Mouse (Mus musculus) left cerebral cortex, postnatal 14 days (tissue): ENCODE data around the gene Bcl11b. TPM values are rescaled to one million over a fixed set of nuclear protein-coding genes. Genes with fewer than 3 reads are reported as not detected.

Experiments
- DNase-seq, 2 experiments: peaks; one replicate each; pipeline ENCODE4 v3.0.0; 2021 to 2022; ENCODE audit warnings: low spot score in 2 of 2, mixed read lengths in 1 of 2
- intact Hi-C: fragments of 180-260 bp; cut with DNase I; formaldehyde crosslinking; loops from one replicate; pipeline ENCODE4 v1.15.1; 2025
- long read RNA-seq, 2 experiments: library from polyadenylated mRNA; stranded (forward); transcript quantifications; one replicate each; pipeline ENCODE4 v2.0.0; 2021
- total RNA-seq, 2 experiments: library from RNA; stranded (reverse); gene quantifications; 2 replicates each; pipeline ENCODE4 v1.2.3; 2021

Gene Bcl11b
- total RNA-seq, result 10 to 100 TPM; 42.5 to 72.8 TPM
- long read RNA-seq, experiment 1, partial matches to known transcripts, result 3 of 23 reads
- long read RNA-seq, experiment 1, other reads (novel, unspliced or antisense), result 18 of 23 reads
- long read RNA-seq, experiment 2, full-length matches to known transcripts, result 2 of 15 reads
- long read RNA-seq, experiment 2, partial matches to known transcripts, result 0 of 15 reads
- long read RNA-seq, experiment 2, other reads (novel, unspliced or antisense), result 13 of 15 reads

- intact Hi-C loops, result loop anchor here (10.0 kb wide), 2 partner anchors 1619 to 1699 kb away; no protein-coding TSS in a partner anchor
- DNase-seq, result no peak
Observed at GRCm38 (mm10) chr12:108003483-108003882, at the start of gene Bcl11b. Gene Bcl11b, minus strand, starts transcription at chr12:108003602.

GRCm38 (mm10) chr12:108050996-108051395 lies 47.6 kb upstream of the Bcl11b start:
- no peak for DNase-seq
- intact Hi-C loops, result no loop called here

GRCm38 (mm10) chr12:108049625-108050024 lies 46.2 kb upstream of the Bcl11b start:
- peak in 1 of 2 experiments; percentile 67 for DNase-seq
- intact Hi-C loops, result no loop called here

GRCm38 (mm10) chr12:108042239-108042571 lies 38.8 kb upstream of the Bcl11b start:
- no peak for DNase-seq
- intact Hi-C loops, result no loop called here

- DNase-seq, result peak; percentile 70 to 76
Observed at GRCm38 (mm10) chr12:108041571-108042238, 38.3 kb upstream of the Bcl11b start.

GRCm38 (mm10) chr12:108037446-108037845 lies 34.0 kb upstream of the Bcl11b start:
- DNase-seq, result no peak
- intact Hi-C loops, result no loop called here

More at GRCm38 (mm10) chr12:108041571-108042238, 38.3 kb upstream of the Bcl11b start:
- intact Hi-C loops, result no loop called here

GRCm38 (mm10) chr12:108035412-108036078 lies 32.1 kb upstream of the Bcl11b start:
- intact Hi-C loops, result no loop called here
- no peak for DNase-seq

- intact Hi-C loops, result no loop called here
- DNase-seq, result no peak
Observed at GRCm38 (mm10) chr12:108022835-108023615, 19.6 kb upstream of the Bcl11b start.

- DNase-seq, result no peak
- intact Hi-C loops, result no loop called here
Observed at GRCm38 (mm10) chr12:108012003-108012402, 8.6 kb upstream of the Bcl11b start.

- intact Hi-C loops, result no loop called here
Observed at GRCm38 (mm10) chr12:108010346-108010745, 6.9 kb upstream of the Bcl11b start.

GRCm38 (mm10) chr12:108009156-108009555 lies 5.8 kb upstream of the Bcl11b start:
- intact Hi-C loops, result loop anchor here (5.0 to 10.0 kb wide), 3 partner anchors 113 to 1704 kb away; no protein-coding TSS in a partner anchor
- DNase-seq, result peak in 1 of 2 experiments; percentile 57

More at GRCm38 (mm10) chr12:108010346-108010745, 6.9 kb upstream of the Bcl11b start:
- DNase-seq, result no peak

GRCm38 (mm10) chr12:108005816-108006626 lies 2.6 kb upstream of the Bcl11b start:
- intact Hi-C loops, result loop anchor here (5.0 to 10.0 kb wide), 3 partner anchors 116 to 1701 kb away; no protein-coding TSS in a partner anchor
- DNase-seq, result peak; percentile 76

GRCm38 (mm10) chr12:108005488-108005800 lies 2.0 kb upstream of the Bcl11b start:
- DNase-seq, result no peak
- intact Hi-C loops, result loop anchor here (5.0 to 10.0 kb wide), 3 partner anchors 117 to 1701 kb away; no protein-coding TSS in a partner anchor

- no peak for DNase-seq
- intact Hi-C loops, result loop anchor here (5.0 to 10.0 kb wide), 3 partner anchors 117 to 1700 kb away; no protein-coding TSS in a partner anchor
Observed at GRCm38 (mm10) chr12:108004701-108005487, 1.5 kb upstream of the Bcl11b start.

- intact Hi-C loops, result loop anchor here (10.0 kb wide), 2 partner anchors 1619 to 1699 kb away; no protein-coding TSS in a partner anchor
- DNase-seq, result peak; percentile 82 to 85
Observed at GRCm38 (mm10) chr12:108003928-108004327, 526 bp upstream of the Bcl11b start.

GRCm38 (mm10) chr12:108002436-108003189 lies 789 bp downstream of the Bcl11b start:
- intact Hi-C loops, result loop anchor here (10.0 kb wide), 2 partner anchors 1618 to 1698 kb away; no protein-coding TSS in a partner anchor
- DNase-seq, result no peak
